In genomic region chr2:165486881-165487535, GRCm38 (mm10) we compare ENCODE assay signal across 8 mouse cellular contexts. TPM values are rescaled to one million over a fixed set of nuclear protein-coding genes. Genes with fewer than 3 reads are reported as not detected.
DNase-seq lines count a peak whose midpoint lies in the region; ATAC-seq and TF ChIP-seq lines count a peak whose summit lies in the region.

No protein-coding gene starts in this region.

- peak; percentile 65 for ATAC-seq in forebrain, embryonic 12.5 days (ENCODE audit: low FRiP score)
- peak; percentile 37; the same call in 1 of the 2 replicates for ATAC-seq in hindbrain, embryonic 15.5 days (ENCODE audit: low FRiP score, low read depth)
- peak; percentile 76 for ATAC-seq in megakaryocyte-erythroid progenitor cell, adult 5-6 weeks (replicated peaks; ENCODE audit: low FRiP score, low TSS enrichment, poor library complexity, severe bottlenecking)

- H3K9ac ChIP-seq in forebrain, embryonic 12.5 days: no peak overlapping the region
- no peak overlapping the region for H3K9ac ChIP-seq in hindbrain, embryonic 15.5 days

- 22% methylated on average over 8 of the region's 8 CpGs for WGBS in forebrain, embryonic 12.5 days
- 20% methylated on average over 8 of the region's 8 CpGs for WGBS in hindbrain, embryonic 15.5 days

- no peaks in the 10 kb centered on the region for H3K9me3 ChIP-seq in forebrain, embryonic 12.5 days
- no peaks in the 10 kb centered on the region for H3K9me3 ChIP-seq in hindbrain, embryonic 15.5 days

- peak; percentile 22 for DNase-seq in gastrocnemius, adult 18-20 months (ENCODE audit: low spot score)
- DNase-seq in gastrocnemius, adult 8-10 months (ENCODE audit: low spot score in 2 of 2): no peak
- peak; percentile 58 to 69 for DNase-seq in left cerebral cortex, adult 2 months (ENCODE audit: extremely low spot score in 1 of 2, low spot score in 2 of 2)
- DNase-seq in right cerebral cortex, postnatal 4 days: peak; percentile 61

- intact Hi-C loops in left cerebral cortex, adult 2 months (cut with DNase I): loop anchor here (1.0 to 5.0 kb wide), 4 partner anchors 80 to 417 kb away; no protein-coding TSS in a partner anchor

- no peaks in the 10 kb centered on the region for H3K27me3 ChIP-seq in forebrain, embryonic 12.5 days
- no peaks in the 10 kb centered on the region for H3K27me3 ChIP-seq in hindbrain, embryonic 15.5 days

- no peak overlapping the region for H3K27ac ChIP-seq in bone marrow macrophage, adult 2 months (ENCODE audit: insufficient read depth, low read depth, low read length)
- H3K27ac ChIP-seq in forebrain, embryonic 12.5 days: no peak overlapping the region
- 0 out of 2 replicates have a peak overlapping the region, but pooled peaks have one; percentile 29 for H3K27ac ChIP-seq in hindbrain, embryonic 15.5 days (replicated peaks)
- no peak overlapping the region; the same call in 1 of the 2 replicates for H3K27ac ChIP-seq in left cerebral cortex, adult 2 months

- TF ChIP-seq POLR2A in bone marrow macrophage, adult 2 months (IDR thresholded peaks at IDR 0.05; ENCODE audit: borderline replicate concordance, low read depth, low read length): no peak

- TF ChIP-seq CTCF in bone marrow macrophage, adult 2 months (IDR thresholded peaks at IDR 0.05; ENCODE audit: low read depth, low read length): peak; percentile 90
- TF ChIP-seq CTCF in left cerebral cortex, adult 2 months (IDR thresholded peaks at IDR 0.05): peak; percentile 90

- no peak overlapping the region for H3K4me3 ChIP-seq in bone marrow macrophage, adult 2 months (ENCODE audit: insufficient read depth, low read length)
- no peak overlapping the region for H3K4me3 ChIP-seq in forebrain, embryonic 12.5 days (replicated peaks)
- H3K4me3 ChIP-seq in hindbrain, embryonic 15.5 days: no peak overlapping the region
- no peak overlapping the region for H3K4me3 ChIP-seq in left cerebral cortex, adult 2 months

- peaks cover 22% of the 10 kb centered on the region for H3K4me1 ChIP-seq in bone marrow macrophage, adult 2 months (ENCODE audit: control insufficient read depth, insufficient read depth, low read length)
- H3K4me1 ChIP-seq in forebrain, embryonic 12.5 days: peaks cover 13% of the 10 kb centered on the region
- H3K4me1 ChIP-seq in hindbrain, embryonic 15.5 days (replicated peaks): peaks cover 15% of the 10 kb centered on the region

- H3K4me2 ChIP-seq in forebrain, embryonic 12.5 days: no peak overlapping the region
- no peak overlapping the region for H3K4me2 ChIP-seq in hindbrain, embryonic 15.5 days

- H3K36me3 ChIP-seq in forebrain, embryonic 12.5 days (replicated peaks): peaks cover 30% of the 10 kb centered on the region
- peaks cover 21% of the 10 kb centered on the region for H3K36me3 ChIP-seq in hindbrain, embryonic 15.5 days

RNA-seq across cellular contexts. Expression of gene Trp53rka, which starts 6.1 kb away (rescaled TPM):
- total RNA-seq in gastrocnemius, adult 18-20 months (2021): 10 to 100 TPM; 10.2 to 10.7 TPM
- total RNA-seq in gastrocnemius, adult 8-10 months (2022): 10 to 100 TPM in 3 of 4 experiments, 1 to 10 TPM in 1; 9.2 to 11.5 (median 10.4) TPM
- polyA plus RNA-seq in bone marrow macrophage, adult 2 months (2012; ENCODE audit: insufficient read depth, insufficient read length, missing spikeins): 8.9 and 11.2 TPM in 2 replicates
- 43.3 and 47.5 TPM in 2 replicates for polyA plus RNA-seq in forebrain, embryonic 12.5 days (2016; fragmentation: Nextera tagmentation; extraction: Ambion mirVana)
- polyA plus RNA-seq in hindbrain, embryonic 15.5 days (2015; fragmentation: Nextera tagmentation; extraction: Ambion mirVana): 43.5 and 45.7 TPM in 2 replicates
- total RNA-seq in left cerebral cortex, adult 2 months (2021): 10 to 100 TPM; 21.5 to 22.0 TPM
- 11.4 and 18.9 TPM in 2 replicates for total RNA-seq in megakaryocyte-erythroid progenitor cell, adult 5-6 weeks (2014; fragmentation: Nextera tagmentation)
- 6.4 and 11.6 TPM in 2 replicates for total RNA-seq in megakaryocyte-erythroid progenitor cell, adult 5-6 weeks (2017)

RNA-seq across cellular contexts. Expression of gene Slc13a3, which starts 14.0 kb away (rescaled TPM):
- under 1 TPM in 1 of 2 experiments, not detected in 1; 0.25 TPM for total RNA-seq in gastrocnemius, adult 18-20 months (2021)
- under 1 TPM in 1 of 4 experiments, not detected in 3; 0.16 TPM for total RNA-seq in gastrocnemius, adult 8-10 months (2022)
- polyA plus RNA-seq in bone marrow macrophage, adult 2 months (2012; ENCODE audit: insufficient read depth, insufficient read length, missing spikeins): 12.6 and 15.2 TPM in 2 replicates
- 2.1 and 3.3 TPM in 2 replicates for polyA plus RNA-seq in forebrain, embryonic 12.5 days (2016; fragmentation: Nextera tagmentation; extraction: Ambion mirVana)
- polyA plus RNA-seq in hindbrain, embryonic 15.5 days (2015; fragmentation: Nextera tagmentation; extraction: Ambion mirVana): 7.7 and 8.7 TPM in 2 replicates
- 10 to 100 TPM; 12.0 to 18.6 TPM for total RNA-seq in left cerebral cortex, adult 2 months (2021)
- total RNA-seq in megakaryocyte-erythroid progenitor cell, adult 5-6 weeks (2014; fragmentation: Nextera tagmentation): not detected in 2 replicates
- not detected in 2 replicates for total RNA-seq in megakaryocyte-erythroid progenitor cell, adult 5-6 weeks (2017)

RNA-seq across cellular contexts. Expression of gene Slc2a10, which starts 16.6 kb away (rescaled TPM):
- total RNA-seq in gastrocnemius, adult 18-20 months (2021): 1 to 10 TPM in 1 of 2 experiments, under 1 TPM in 1; 0.80 to 1.4 TPM
- total RNA-seq in gastrocnemius, adult 8-10 months (2022): 1 to 10 TPM in 2 of 4 experiments, under 1 TPM in 2; 0.68 to 1.5 (median 1.0) TPM
- polyA plus RNA-seq in bone marrow macrophage, adult 2 months (2012; ENCODE audit: insufficient read depth, insufficient read length, missing spikeins): 0.15 TPM in 1 of 2 replicates, not detected in the other
- 4.1 and 4.6 TPM in 2 replicates for polyA plus RNA-seq in forebrain, embryonic 12.5 days (2016; fragmentation: Nextera tagmentation; extraction: Ambion mirVana)
- 3.0 and 3.5 TPM in 2 replicates for polyA plus RNA-seq in hindbrain, embryonic 15.5 days (2015; fragmentation: Nextera tagmentation; extraction: Ambion mirVana)
- 1 to 10 TPM; 1.2 TPM for total RNA-seq in left cerebral cortex, adult 2 months (2021)
- not detected in 2 replicates for total RNA-seq in megakaryocyte-erythroid progenitor cell, adult 5-6 weeks (2014; fragmentation: Nextera tagmentation)
- total RNA-seq in megakaryocyte-erythroid progenitor cell, adult 5-6 weeks (2017): not detected in 2 replicates

Comparison
In these comparisons a context has a peak if more than half of its experiments do, and no peak if none do; other contexts are left out.
1. DNase-seq: peak in gastrocnemius, adult 18-20 months (single experiment), left cerebral cortex, adult 2 months (2 of 2) and right cerebral cortex, postnatal 4 days (single experiment); none in gastrocnemius, adult 8-10 months (0 of 2).
2. RNA of gene Slc13a3, which starts 14.0 kb away (total RNA-seq): 12.0 to 18.6 TPM in left cerebral cortex, adult 2 months; 0.25 TPM in gastrocnemius, adult 18-20 months, 0.16 TPM in gastrocnemius, adult 8-10 months and not detected in megakaryocyte-erythroid progenitor cell, adult 5-6 weeks; every median in the first group is over 10 times any median in the second.
3. Peak in every context shown above with its lines, with median percentiles within 50 percentile points of each other: ATAC-seq.